Mouse (Mus musculus): ENCODE data around the gene B230104I21Rik.

B230104I21Rik gene

GRCm38 (mm10) chr4:154393196-154394122, 57.5 kb downstream of the B230104I21Rik start:
- peak; percentile 21 for DNase-seq (ENCODE audit: low read depth, low spot score)

GRCm38 (mm10) chr4:154394123-154394722, 58.3 kb downstream of the B230104I21Rik start:
- peak; percentile 20 for DNase-seq (ENCODE audit: low read depth, low spot score)

GRCm38 (mm10) chr4:154396652-154397301, 60.9 kb downstream of the B230104I21Rik start:
- no peak for DNase-seq (ENCODE audit: low read depth, low spot score)

All from 3T3-L1 (cell line).